Mouse (Mus musculus) forebrain, embryonic 14.5 days (tissue): Measurements from ENCODE around the gene Arhgap19. TPM values are rescaled to one million over a fixed set of nuclear protein-coding genes. Genes with fewer than 3 reads are reported as not detected.
A peak's percentile ranks its signal among the peaks of the same experiment; 100 is the strongest.

ENCODE experiments used
- ATAC-seq: fragments of 200-750 bp; cut with Nextera tagmentation; 2 replicates; pipeline ENCODE4 v1.8.0; 2017; ENCODE audit warnings: mild to moderate bottlenecking, moderate library complexity
- DNase-seq: peaks from one replicate; pipeline ENCODE4 v3.0.0-alpha.2; 2015; ENCODE audit warnings: low spot score
- H3K27ac ChIP-seq: fragments of 300-500 bp; sonication (generic); 2 replicates; pipeline ENCODE4 v1.5.1; 2014; ENCODE audit warnings: low read depth, mild to moderate bottlenecking, control low read depth, low read length, moderate library complexity
- H3K27me3 ChIP-seq: fragments of 300-500 bp; sonication (generic); replicated peaks from 2 replicates; pipeline ENCODE4 v1.6.1; 2014; ENCODE audit warnings: low read length, control low read depth, mixed read lengths; ENCODE audit not compliant: control insufficient read depth, insufficient read depth
- H3K36me3 ChIP-seq: fragments of 300-500 bp; sonication (generic); 2 replicates; pipeline ENCODE4 v1.6.1; 2014; ENCODE audit warnings: low read length, control low read depth; ENCODE audit not compliant: control insufficient read depth, insufficient read depth
- H3K4me1 ChIP-seq: fragments of 300-500 bp; sonication (generic); 2 replicates; pipeline ENCODE4 v1.6.1; 2014; ENCODE audit warnings: antibody characterized with exemption, low read length, control low read depth; ENCODE audit not compliant: control insufficient read depth, insufficient read depth
- H3K4me2 ChIP-seq: fragments of 300-500 bp; sonication (generic); 2 replicates; pipeline ENCODE4 v1.6.1; 2014; ENCODE audit warnings: mild to moderate bottlenecking, control low read depth, low read length
- H3K4me3 ChIP-seq: fragments of 300-500 bp; sonication (generic); 2 replicates; pipeline ENCODE4 v1.5.1; 2014; ENCODE audit warnings: low read depth, low read length, control low read depth
- H3K9ac ChIP-seq: fragments of 300-500 bp; sonication (generic); 2 replicates; pipeline ENCODE4 v1.6.1; 2014; ENCODE audit warnings: mild to moderate bottlenecking, low read length, control low read depth, moderate library complexity
- H3K9me3 ChIP-seq: fragments of 300-500 bp; sonication (generic); replicated peaks from 2 replicates; pipeline ENCODE4 v1.6.1; 2016; ENCODE audit warnings: low read length, control low read depth, mixed read lengths; ENCODE audit not compliant: control insufficient read depth
- WGBS: fragments of 180-500 bp; shearing (Covaris S2); extraction: QIAGEN DNeasy Blood & Tissue Kit; methylation state at CpG from one replicate; pipeline ENCODE4 v1.1.7; 2014; 5-methylcytosine and 5-hydroxymethylcytosine counted together
- polyA plus RNA-seq: library from polyadenylated mRNA; unstranded; fragments of >200 nt; fragmentation: Nextera tagmentation; extraction: Ambion mirVana; gene quantifications from 2 replicates; pipeline ENCODE4 v1.2.1, GENCODE M21; 2014

Gene Arhgap19
- polyA plus RNA-seq, 1 experiment from 2014 or later: 12.6 TPM

DNA sequence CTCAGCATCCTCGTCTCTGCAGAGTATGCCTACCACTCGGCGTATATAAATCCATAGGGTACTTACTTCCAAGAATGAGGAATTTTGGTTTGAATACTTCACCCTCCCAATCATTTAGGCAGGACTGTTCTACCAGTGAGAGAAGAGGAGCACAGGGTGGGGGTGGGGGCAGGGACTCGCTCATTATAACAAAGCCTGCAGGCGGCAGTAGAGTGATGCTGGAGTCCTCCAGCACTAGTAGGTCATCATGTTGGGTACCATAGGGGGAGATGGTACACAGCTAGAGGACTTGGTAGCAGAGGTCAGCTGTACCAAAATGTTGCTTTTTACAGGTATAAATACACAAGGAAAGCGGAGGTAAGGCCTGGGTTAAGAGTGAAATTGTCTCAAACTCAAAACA lies 42.5 kb upstream of the Arhgap19 start:
- no peak for ATAC-seq
- Histone ChIP-seq H3K4me3 (no peak overlapping the region), H3K36me3 (no peaks in the 10 kb centered on the region), H3K9me3 (no peaks in the 10 kb centered on the region), H3K4me2 (no peak overlapping the region), H3K9ac (no peak overlapping the region), H3K27me3 (no peaks in the 10 kb centered on the region), H3K27ac (no peak overlapping the region), H3K4me1 (peaks cover 9% of the 10 kb centered on the region)
- no peak for DNase-seq
- 85% methylated on average over 6 of the region's 6 CpGs for WGBS

DNA sequence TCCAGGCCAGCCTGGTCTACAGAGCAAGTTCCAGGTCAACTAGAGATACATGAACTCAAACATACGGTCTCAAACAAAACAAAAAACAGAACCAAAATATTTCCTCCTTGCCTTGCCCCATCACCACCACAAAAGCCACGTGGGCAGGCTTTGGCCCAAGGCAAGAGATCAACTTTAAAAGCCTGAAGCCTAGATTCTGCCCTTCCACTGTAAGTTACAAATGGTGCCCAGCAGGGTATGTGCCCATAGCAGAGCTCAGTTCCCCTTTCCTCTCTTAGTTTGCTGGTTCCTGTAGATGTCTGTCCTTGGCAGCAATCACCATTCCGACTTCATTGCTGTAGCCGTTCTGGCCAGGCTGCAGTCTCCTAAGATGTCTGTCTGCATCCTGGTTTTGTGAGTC lies 40.9 kb upstream of the Arhgap19 start:
- no peak for DNase-seq
- H3K27me3 ChIP-seq: no peaks in the 10 kb centered on the region
- no peaks in the 10 kb centered on the region for H3K9me3 ChIP-seq
- H3K4me3 ChIP-seq: no peak overlapping the region
- H3K4me2 ChIP-seq: no peak overlapping the region
- H3K36me3 ChIP-seq: no peaks in the 10 kb centered on the region
- WGBS: 78% methylated on average over 4 of the region's 4 CpGs
- no peak overlapping the region for H3K27ac ChIP-seq
- ATAC-seq: no peak
- no peak overlapping the region for H3K9ac ChIP-seq
- H3K4me1 ChIP-seq: peaks cover 9% of the 10 kb centered on the region

DNA sequence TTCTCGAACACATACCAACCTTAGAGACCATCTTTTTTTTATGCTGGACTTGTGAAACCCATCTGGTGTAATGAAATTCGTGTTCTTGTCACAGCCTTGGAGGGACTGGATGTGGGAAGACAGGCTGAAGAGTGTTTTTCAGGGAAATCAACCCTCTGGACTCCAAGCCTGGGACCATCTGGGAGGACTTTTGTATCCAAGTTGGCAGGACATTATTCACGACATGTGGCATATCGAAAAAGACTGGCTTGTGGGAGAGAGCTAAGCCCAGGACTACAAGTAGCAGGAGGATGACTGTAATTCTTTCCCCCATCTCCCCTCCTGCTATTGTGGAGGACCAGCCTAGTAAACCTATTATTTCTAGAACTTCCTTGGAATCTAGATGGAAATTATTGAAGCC lies 40.3 kb upstream of the Arhgap19 start:
- Histone ChIP-seq H3K27me3 (no peaks in the 10 kb centered on the region), H3K4me2 (no peak overlapping the region), H3K9ac (no peak overlapping the region), H3K36me3 (no peaks in the 10 kb centered on the region), H3K9me3 (no peaks in the 10 kb centered on the region), H3K4me3 (no peak overlapping the region), H3K4me1 (peaks cover 9% of the 10 kb centered on the region), H3K27ac (no peak overlapping the region)
- ATAC-seq: no peak
- WGBS: 83% methylated on average over 4 of the region's 4 CpGs
- DNase-seq: no peak

DNA sequence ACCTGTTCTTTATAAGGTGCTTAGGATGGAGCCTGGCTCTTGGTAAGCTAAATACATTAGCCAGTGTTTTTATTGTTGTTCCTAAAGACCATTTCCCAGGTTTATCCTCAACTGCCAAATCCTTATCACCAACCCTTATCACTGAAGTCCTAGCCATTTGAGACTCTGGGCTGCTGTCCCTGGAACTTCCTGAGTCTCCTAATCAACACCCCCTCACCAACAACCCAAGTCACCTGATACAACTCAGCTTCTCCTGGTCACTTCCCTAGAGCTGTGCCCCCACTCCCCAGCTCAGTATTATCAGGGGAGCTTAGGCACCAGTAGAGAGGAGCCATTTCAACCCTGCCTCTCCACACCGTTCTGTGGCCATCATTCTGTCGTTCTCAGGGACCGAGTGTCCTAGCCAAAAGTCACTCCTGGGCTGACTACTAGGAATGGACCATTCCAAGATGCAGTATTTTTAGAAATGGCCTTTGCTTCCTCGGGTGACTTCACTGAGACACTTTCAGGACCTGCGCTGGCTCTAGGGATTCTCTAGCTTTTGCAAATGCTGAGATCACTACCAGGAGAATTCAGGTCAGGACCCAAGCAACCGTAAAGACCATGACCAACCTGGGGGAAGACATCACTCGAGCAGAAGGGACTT lies 39.4 kb upstream of the Arhgap19 start:
- ATAC-seq (no peak), DNase-seq (no peak)
- H3K9me3 ChIP-seq: no peaks in the 10 kb centered on the region
- H3K27ac ChIP-seq: no peak overlapping the region
- H3K27me3 ChIP-seq: no peaks in the 10 kb centered on the region
- WGBS: 87% methylated on average over 7 of the region's 7 CpGs
- H3K4me2 ChIP-seq: no peak overlapping the region
- peaks cover 4% of the 10 kb centered on the region for H3K4me1 ChIP-seq
- H3K4me3 ChIP-seq: no peak overlapping the region
- H3K36me3 ChIP-seq: no peaks in the 10 kb centered on the region
- no peak overlapping the region for H3K9ac ChIP-seq

GRCm38 (mm10) chr19:41839685-41840084 lies 37.8 kb upstream of the Arhgap19 start:
- Histone ChIP-seq H3K9ac (no peak overlapping the region), H3K4me3 (no peak overlapping the region), H3K4me1 (peaks cover 12% of the 10 kb centered on the region), H3K27me3 (no peaks in the 10 kb centered on the region), H3K4me2 (no peak overlapping the region), H3K9me3 (no peaks in the 10 kb centered on the region), H3K27ac (no peak overlapping the region), H3K36me3 (no peaks in the 10 kb centered on the region)
- WGBS: 93% methylated on average over 3 of the region's 3 CpGs
- ATAC-seq (no peak), DNase-seq (no peak)

GRCm38 (mm10) chr19:41838808-41839207 lies 37.0 kb upstream of the Arhgap19 start:
- peaks cover 12% of the 10 kb centered on the region for H3K4me1 ChIP-seq

DNA sequence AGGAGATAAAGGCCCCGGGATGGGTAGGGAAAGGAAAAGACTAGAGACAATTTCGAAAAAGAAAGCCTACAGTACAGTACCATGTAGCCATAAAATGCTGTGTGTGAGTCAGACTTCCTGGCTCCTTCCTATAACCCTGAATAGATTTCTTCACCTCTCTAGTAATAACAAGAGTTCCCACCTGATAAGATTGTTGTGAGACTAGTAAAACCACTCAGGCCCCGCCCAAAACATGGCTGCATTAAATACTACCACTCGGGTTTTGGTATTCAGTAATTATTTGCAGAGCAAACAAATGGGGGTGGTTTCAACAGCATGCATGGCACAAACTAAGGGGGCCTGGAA lies 36.0 kb upstream of the Arhgap19 start:
- Histone ChIP-seq H3K4me1 (peaks cover 17% of the 10 kb centered on the region), H3K4me2 (no peak overlapping the region), H3K27ac (no peak overlapping the region), H3K27me3 (no peaks in the 10 kb centered on the region), H3K9ac (no peak overlapping the region), H3K9me3 (no peaks in the 10 kb centered on the region), H3K4me3 (no peak overlapping the region), H3K36me3 (no peaks in the 10 kb centered on the region)
- WGBS: 71% methylated on average over 4 of the region's 4 CpGs
- DNase-seq (no peak), ATAC-seq (no peak)

More at GRCm38 (mm10) chr19:41838808-41839207, 37.0 kb upstream of the Arhgap19 start:
- ATAC-seq (no peak), DNase-seq (no peak)
- Histone ChIP-seq H3K4me2 (no peak overlapping the region), H3K27ac (no peak overlapping the region), H3K27me3 (no peaks in the 10 kb centered on the region), H3K4me3 (no peak overlapping the region), H3K36me3 (no peaks in the 10 kb centered on the region), H3K9me3 (no peaks in the 10 kb centered on the region), H3K9ac (no peak overlapping the region)
- 89% methylated on average over 6 of the region's 6 CpGs for WGBS

DNA sequence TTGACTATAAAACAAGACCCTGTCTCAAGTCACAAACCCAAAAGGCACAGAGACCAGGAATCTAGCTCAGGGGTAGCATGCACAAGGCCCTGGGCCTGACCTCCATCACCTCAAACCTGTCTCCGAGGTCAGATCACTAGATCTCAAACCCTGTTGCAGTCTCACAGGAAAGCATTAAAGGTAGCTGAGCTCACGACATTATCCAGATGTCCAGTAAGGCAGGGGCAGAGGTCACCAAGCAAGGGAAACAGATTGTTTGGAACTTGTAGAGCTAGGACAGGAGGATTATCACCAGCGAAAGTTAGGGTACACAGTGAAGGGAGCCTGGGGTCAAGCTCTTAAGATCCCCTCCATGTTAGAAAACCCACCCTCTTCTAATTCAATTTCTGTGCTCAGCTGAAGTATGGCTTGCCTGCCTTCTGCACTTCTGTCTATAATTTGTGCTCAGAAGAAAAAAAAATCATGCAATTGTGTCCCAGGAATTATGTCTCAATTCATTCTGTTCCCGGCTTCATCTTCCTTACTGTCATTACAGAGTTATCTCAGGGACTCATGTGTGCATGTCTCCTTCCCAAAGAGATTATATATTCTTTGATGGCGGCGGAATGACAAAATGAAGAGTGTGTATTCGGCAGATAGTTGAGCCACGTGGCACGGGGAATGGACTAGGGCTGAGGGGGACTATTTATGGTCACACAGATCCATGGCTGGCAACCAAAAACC lies 35.5 kb upstream of the Arhgap19 start:
- WGBS: 82% methylated on average over 9 of the region's 9 CpGs
- Histone ChIP-seq H3K4me1 (peaks cover 22% of the 10 kb centered on the region), H3K4me2 (no peak overlapping the region)

GRCm38 (mm10) chr19:41836719-41837118 lies 34.9 kb upstream of the Arhgap19 start:
- DNase-seq (no peak), ATAC-seq (no peak)
- Histone ChIP-seq H3K9ac (no peak overlapping the region), H3K4me3 (no peak overlapping the region), H3K9me3 (no peaks in the 10 kb centered on the region), H3K27me3 (no peaks in the 10 kb centered on the region), H3K36me3 (no peaks in the 10 kb centered on the region), H3K4me1 (peaks cover 29% of the 10 kb centered on the region), H3K27ac (peak overlapping the region; percentile 72; the same call in 1 of the 2 replicates), H3K4me2 (no peak overlapping the region)
- 42% methylated on average over 3 of the region's 3 CpGs for WGBS

More for the DNA sequence above, 35.5 kb upstream of the Arhgap19 start:
- H3K4me3 ChIP-seq: no peak overlapping the region
- H3K9me3 ChIP-seq: no peaks in the 10 kb centered on the region
- H3K27ac ChIP-seq: no peak overlapping the region
- H3K27me3 ChIP-seq: no peaks in the 10 kb centered on the region
- no peak overlapping the region for H3K9ac ChIP-seq
- ATAC-seq: no peak
- H3K36me3 ChIP-seq: no peaks in the 10 kb centered on the region
- DNase-seq: no peak
